Comparison of ENCODE assay signal across 8 mouse cellular contexts in the genomic region with DNA sequence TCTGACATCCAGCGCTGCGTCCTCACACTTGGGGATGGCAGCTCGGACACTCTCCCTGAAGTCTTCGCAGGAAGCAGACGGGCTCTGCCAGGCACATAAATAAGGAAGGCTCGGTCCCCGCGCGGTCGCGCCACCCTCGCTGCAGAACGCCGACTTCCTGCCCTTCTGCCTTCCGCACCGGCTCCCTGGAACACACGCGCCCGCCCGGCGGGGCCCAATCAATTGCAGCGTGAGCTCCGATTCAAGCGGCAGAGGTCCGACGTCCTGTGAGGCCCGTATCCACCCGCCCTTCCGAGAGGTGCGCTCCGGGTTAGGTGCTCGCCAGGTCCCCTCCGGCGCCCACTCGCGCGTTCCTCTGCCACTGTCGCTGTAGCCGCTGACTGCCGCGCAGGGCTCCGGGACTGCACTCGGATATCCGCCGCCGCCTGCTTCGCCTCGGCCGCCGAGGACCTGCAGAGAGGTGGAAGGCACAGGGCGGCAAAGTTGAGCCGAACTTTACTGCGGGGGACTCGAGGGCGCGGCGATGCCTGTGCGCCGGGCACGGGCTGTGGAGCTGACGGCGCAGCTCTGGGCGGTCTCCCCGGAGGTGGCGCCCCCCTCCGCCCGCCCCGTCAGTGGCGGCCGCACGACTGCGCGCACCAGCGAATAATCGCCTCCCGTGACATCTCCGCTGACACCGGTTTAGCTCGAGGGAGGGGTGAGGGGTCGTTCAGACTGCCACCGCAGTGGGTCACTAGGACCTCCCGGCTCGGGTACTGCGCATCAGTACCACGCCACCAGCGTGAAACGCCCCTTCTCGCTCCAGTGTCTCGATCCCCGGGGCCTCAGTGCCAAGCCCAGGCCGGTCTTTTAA. TPM values are rescaled to one million over a fixed set of nuclear protein-coding genes. Genes with fewer than 3 reads are reported as not detected.
DNase-seq lines count a peak whose midpoint lies in the region; ATAC-seq and TF ChIP-seq lines count a peak whose summit lies in the region.

No protein-coding gene starts in this region.

- peak overlapping the region; percentile 69; the same call in 1 of the 2 replicates for H3K4me2 ChIP-seq in CH12.LX (ENCODE audit: insufficient read depth, low read depth, poor library complexity, severe bottlenecking)
- peak overlapping the region; percentile 99 for H3K4me2 ChIP-seq in heart, embryonic 15.5 days
- peak overlapping the region; percentile 100 for H3K4me2 ChIP-seq in limb, embryonic 11.5 days (ENCODE audit: low read depth, severe bottlenecking)

- no peak for TF ChIP-seq RAD21 in CH12.LX (IDR thresholded peaks at IDR 0.05; ENCODE audit: low read depth, low read length)

- H3K36me3 ChIP-seq in CH12.LX (replicated peaks in 1 of 2; ENCODE audit: control insufficient read depth in 1 of 2, insufficient read depth in 1 of 2, low read length in 1 of 2), result no peaks in the 10 kb centered on the region
- no peaks in the 10 kb centered on the region for H3K36me3 ChIP-seq in embryonic facial prominence, embryonic 10.5 days (replicated peaks)
- H3K36me3 ChIP-seq in heart, embryonic 15.5 days, result no peaks in the 10 kb centered on the region
- H3K36me3 ChIP-seq in limb, embryonic 11.5 days (ENCODE audit: control insufficient read depth, insufficient read depth, low read length), result no peaks in the 10 kb centered on the region
- no peaks in the 10 kb centered on the region for H3K36me3 ChIP-seq in midbrain, embryonic 10.5 days

- ATAC-seq in heart, embryonic 15.5 days (replicated peaks; ENCODE audit: insufficient number of reproducible peaks, insufficient read depth, low FRiP score, low read depth), result peak; percentile 33; the same call in 1 of the 2 replicates
- no peak for ATAC-seq in limb, embryonic 11.5 days (ENCODE audit: insufficient number of reproducible peaks, low FRiP score, low TSS enrichment, low read depth)

- TF ChIP-seq POLR2A in CH12.LX (IDR thresholded peaks at IDR 0.05; ENCODE audit: low read depth, low read length), result no peak

- WGBS in embryonic facial prominence, embryonic 10.5 days, result under 1% methylated on average over 91 of the region's 91 CpGs
- WGBS in heart, embryonic 15.5 days, result under 1% methylated on average over 91 of the region's 91 CpGs
- WGBS in limb, embryonic 11.5 days, result under 1% methylated on average over 91 of the region's 91 CpGs
- under 1% methylated on average over 91 of the region's 91 CpGs for WGBS in midbrain, embryonic 10.5 days

- TF ChIP-seq EP300 in CH12.LX (IDR thresholded peaks at IDR 0.05; ENCODE audit: low read length), result no peak

- H3K9me3 ChIP-seq in CH12.LX (replicated peaks; ENCODE audit: low read length), result peaks cover 9% of the 10 kb centered on the region
- H3K9me3 ChIP-seq in embryonic facial prominence, embryonic 10.5 days, result no peaks in the 10 kb centered on the region
- no peaks in the 10 kb centered on the region for H3K9me3 ChIP-seq in heart, embryonic 15.5 days (replicated peaks)
- no peaks in the 10 kb centered on the region for H3K9me3 ChIP-seq in limb, embryonic 11.5 days (ENCODE audit: control insufficient read depth, low read length)
- H3K9me3 ChIP-seq in midbrain, embryonic 10.5 days (replicated peaks), result no peaks in the 10 kb centered on the region

- no peak overlapping the region for H3K4me3 ChIP-seq in CH12.LX (replicated peaks in 1 of 3; ENCODE audit: low read depth in 2 of 3, low read length in 2 of 3, poor library complexity in 1 of 3)
- peak overlapping the region; percentile 75 for H3K4me3 ChIP-seq in embryonic facial prominence, embryonic 10.5 days
- peak overlapping the region; percentile 58 for H3K4me3 ChIP-seq in heart, embryonic 15.5 days
- peak overlapping the region; percentile 58 for H3K4me3 ChIP-seq in limb, embryonic 11.5 days (ENCODE audit: low read depth, low read length)
- H3K4me3 ChIP-seq in midbrain, embryonic 10.5 days, result peak overlapping the region; percentile 69

- in situ Hi-C loops in CH12.LX (cut with MboI; ENCODE audit: low pct_ligation_motif_present, low pct_unique_long_range_greater_than_20kb, low sequenced_read_pairs), result no loop called here

- no peak overlapping the region for H3K27ac ChIP-seq in CH12.LX (ENCODE audit: insufficient read depth, low read depth)
- peak overlapping the region; percentile 57 for H3K27ac ChIP-seq in embryonic facial prominence, embryonic 10.5 days (replicated peaks)
- H3K27ac ChIP-seq in heart, embryonic 15.5 days, result peak overlapping the region; percentile 89
- no peak overlapping the region for H3K27ac ChIP-seq in limb, embryonic 11.5 days (replicated peaks; ENCODE audit: low read depth, low read length)
- H3K27ac ChIP-seq in midbrain, embryonic 10.5 days (replicated peaks), result peak overlapping the region; percentile 64

- dilution Hi-C loops in CH12.LX (cut with MboI; ENCODE audit: extremely low pct_ligation_motif_present, extremely low pct_unique_long_range_greater_than_20kb, low sequenced_read_pairs), result no loop called here

- DNase-seq in B cell, adult 2 months, result peak; percentile 67 to 73
- no peak for DNase-seq in CH12.LX (ENCODE audit: extremely low read depth)
- peak; percentile 63 for DNase-seq in embryonic facial prominence, embryonic 10.5 days (ENCODE audit: low spot score)
- peak; percentile 61 for DNase-seq in limb, embryonic 11.5 days (ENCODE audit: low spot score)
- DNase-seq in midbrain, embryonic 10.5 days (ENCODE audit: low spot score), result peak; percentile 54
- DNase-seq in spleen, postnatal 14 days (ENCODE audit: low spot score in 2 of 2), result peak; percentile 62 to 72
- DNase-seq in layer of hippocampus, adult 8-10 months (ENCODE audit: low spot score in 2 of 2), result no peak

- H3K9ac ChIP-seq in CH12.LX (ENCODE audit: insufficient read depth, low read depth), result no peak overlapping the region
- H3K9ac ChIP-seq in heart, embryonic 15.5 days, result peak overlapping the region; percentile 71
- H3K9ac ChIP-seq in limb, embryonic 11.5 days (ENCODE audit: low read length), result peak overlapping the region; percentile 41

- peaks cover 12 to 32% of the 10 kb centered on the region in 2 experiments for H3K4me1 ChIP-seq in CH12.LX (ENCODE audit: control insufficient read depth in 1 of 2, insufficient read depth in 2 of 2)
- peaks cover 42% of the 10 kb centered on the region for H3K4me1 ChIP-seq in embryonic facial prominence, embryonic 10.5 days
- peaks cover 40% of the 10 kb centered on the region for H3K4me1 ChIP-seq in heart, embryonic 15.5 days (replicated peaks)
- H3K4me1 ChIP-seq in limb, embryonic 11.5 days (ENCODE audit: control insufficient read depth, insufficient read depth, low read length), result peaks cover 12% of the 10 kb centered on the region
- peaks cover 37% of the 10 kb centered on the region for H3K4me1 ChIP-seq in midbrain, embryonic 10.5 days

- H3K27me3 ChIP-seq in CH12.LX (replicated peaks), result peaks cover 35% of the 10 kb centered on the region
- peaks cover 92% of the 10 kb centered on the region for H3K27me3 ChIP-seq in embryonic facial prominence, embryonic 10.5 days (replicated peaks; ENCODE audit: low read depth, poor library complexity, severe bottlenecking)
- 0 out of 2 replicates have a peak, but pooled peaks cover 1% of the 10 kb centered on the region for H3K27me3 ChIP-seq in heart, embryonic 15.5 days
- peaks cover 33% of the 10 kb centered on the region for H3K27me3 ChIP-seq in limb, embryonic 11.5 days (ENCODE audit: control insufficient read depth, insufficient read depth, low read length)
- peaks cover 86% of the 10 kb centered on the region for H3K27me3 ChIP-seq in midbrain, embryonic 10.5 days (ENCODE audit: low read depth, poor library complexity, severe bottlenecking)

- no peak for TF ChIP-seq CTCF in CH12.LX (conservative IDR thresholded peaks at IDR 0.05 in 1 of 2, IDR thresholded peaks at IDR 0.05 in 1 of 2; ENCODE audit: low read depth in 2 of 2, low read length in 2 of 2)

- H3K79me2 ChIP-seq in CH12.LX (replicated peaks; ENCODE audit: control insufficient read depth, extremely low read depth, insufficient read depth, poor library complexity, severe bottlenecking), result no peaks in the 10 kb centered on the region

TF ChIP-seq in CH12.LX, 34 proteins besides CTCF, POLR2A, EP300 and RAD21 (continues in another document):
- TF ChIP-seq ZMIZ1 (IDR thresholded peaks at IDR 0.05; ENCODE audit: low read depth, low read length) (no peak), MXI1 (IDR thresholded peaks at IDR 0.05; ENCODE audit: low read depth, low read length) (no peak), PAX5 (IDR thresholded peaks at IDR 0.05; ENCODE audit: low read length) (no peak), IRF4 (IDR thresholded peaks at IDR 0.05; ENCODE audit: low read depth, low read length) (no peak), GABPA (IDR thresholded peaks at IDR 0.05; ENCODE audit: insufficient replicate concordance, low read depth, low read length) (no peak), CHD1 (IDR thresholded peaks at IDR 0.05; ENCODE audit: low read depth, low read length) (no peak), ZNF384 (IDR thresholded peaks at IDR 0.05; ENCODE audit: low read depth, low read length) (no peak), NRF1 (IDR thresholded peaks at IDR 0.05; ENCODE audit: low read depth, low read length) (no peak), HCFC1 (IDR thresholded peaks at IDR 0.05; ENCODE audit: low read depth, low read length) (no peak), USF2 (conservative IDR thresholded peaks at IDR 0.05; ENCODE audit: low read depth, low read length) (no peak), BHLHE40 (IDR thresholded peaks at IDR 0.05; ENCODE audit: low read depth, low read length) (no peak)

RNA-seq across cellular contexts. Expression of a gene that starts 1.3 kb away (rescaled TPM):
- total RNA-seq in CH12.LX (2012; rRNA removed) (0.21 and 0.47 TPM in 2 replicates), CH12.LX (2014; rRNA removed) (0.07 and 0.21 TPM in 2 replicates)
- 0.07 TPM in 1 of 2 replicates, not detected in the other for polyA plus RNA-seq in CH12.LX (2012; ENCODE audit: insufficient read length, low read depth)
- 1.8 and 2.2 TPM in 2 replicates for polyA plus RNA-seq in embryonic facial prominence, embryonic 10.5 days (2016; fragmentation: Nextera tagmentation; extraction: Ambion mirVana)
- polyA plus RNA-seq in heart, embryonic 15.5 days (2015; fragmentation: Nextera tagmentation; extraction: Ambion mirVana), result 26.7 and 29.1 TPM in 2 replicates
- 1.9 and 2.1 TPM in 2 replicates for polyA plus RNA-seq in limb, embryonic 11.5 days (2014; fragmentation: Nextera tagmentation; extraction: Ambion mirVana)
- 1.3 and 1.6 TPM in 2 replicates for polyA plus RNA-seq in midbrain, embryonic 10.5 days (2016; fragmentation: Nextera tagmentation; extraction: Ambion mirVana)
- 1 to 10 TPM; 4.3 to 6.2 (median 5.3) TPM for total RNA-seq in layer of hippocampus, adult 8-10 months (2022)

RNA-seq across cellular contexts. Expression of a gene that starts 11.9 kb away (rescaled TPM):
- 0.13 and 0.25 TPM in 2 replicates for total RNA-seq in CH12.LX (2012; rRNA removed)
- total RNA-seq in CH12.LX (2014; rRNA removed), result 0.19 TPM in 1 of 2 replicates, not detected in the other
- not detected in 2 replicates for polyA plus RNA-seq in CH12.LX (2012; ENCODE audit: insufficient read length, low read depth)
- polyA plus RNA-seq in embryonic facial prominence, embryonic 10.5 days (2016; fragmentation: Nextera tagmentation; extraction: Ambion mirVana), result 4.7 and 5.7 TPM in 2 replicates
- 15.9 and 16.1 TPM in 2 replicates for polyA plus RNA-seq in heart, embryonic 15.5 days (2015; fragmentation: Nextera tagmentation; extraction: Ambion mirVana)
- polyA plus RNA-seq in limb, embryonic 11.5 days (2014; fragmentation: Nextera tagmentation; extraction: Ambion mirVana), result 2.7 and 3.8 TPM in 2 replicates
- 7.1 and 7.8 TPM in 2 replicates for polyA plus RNA-seq in midbrain, embryonic 10.5 days (2016; fragmentation: Nextera tagmentation; extraction: Ambion mirVana)
- total RNA-seq in layer of hippocampus, adult 8-10 months (2022), result 10 to 100 TPM; 21.2 to 24.0 (median 23.4) TPM

Comparison
In these comparisons a context has a peak if more than half of its experiments do, and no peak if none do; other contexts are left out.
1. DNase-seq: peak in B cell, adult 2 months (2 of 2), embryonic facial prominence, embryonic 10.5 days (single experiment), limb, embryonic 11.5 days (single experiment), midbrain, embryonic 10.5 days (single experiment) and spleen, postnatal 14 days (2 of 2); none in CH12.LX (single experiment) and layer of hippocampus, adult 8-10 months (0 of 2).
2. H3K27ac ChIP-seq: peak in embryonic facial prominence, embryonic 10.5 days (single experiment), heart, embryonic 15.5 days (single experiment) and midbrain, embryonic 10.5 days (single experiment); none in CH12.LX (single experiment) and limb, embryonic 11.5 days (single experiment).
3. H3K4me3 ChIP-seq: peak in embryonic facial prominence, embryonic 10.5 days (single experiment), heart, embryonic 15.5 days (single experiment), limb, embryonic 11.5 days (single experiment) and midbrain, embryonic 10.5 days (single experiment); none in CH12.LX (0 of 3).
4. Peak in every context shown above with its lines, with median percentiles within 50 percentile points of each other: H3K4me2 ChIP-seq.